ENCODE assay signal across 7 mouse cellular contexts in genomic region chr2:33077252-33077651, GRCm38 (mm10). TPM values are rescaled to one million over a fixed set of nuclear protein-coding genes. Genes with fewer than 3 reads are reported as not detected.
DNase-seq lines count a peak whose midpoint lies in the region; ATAC-seq and TF ChIP-seq lines count a peak whose summit lies in the region.

No protein-coding gene starts in this region.

- WGBS in kidney, postnatal 0 days, result 43% methylated on average over 3 of the region's 3 CpGs
- 39% methylated on average over 3 of the region's 3 CpGs for WGBS in kidney, embryonic 14.5 days
- WGBS in limb, embryonic 10.5 days, result 32% methylated on average over 3 of the region's 3 CpGs

- H3K36me3 ChIP-seq in kidney, postnatal 0 days (ENCODE audit: insufficient read depth, low read length), result no peaks in the 10 kb centered on the region
- no peaks in the 10 kb centered on the region for H3K36me3 ChIP-seq in kidney, embryonic 14.5 days (ENCODE audit: control insufficient read depth, insufficient read depth, low read length)
- no peaks in the 10 kb centered on the region; the same call in 1 of the 2 replicates for H3K36me3 ChIP-seq in ES-Bruce4 (ENCODE audit: control insufficient read depth, insufficient read depth, low read length, poor library complexity, severe bottlenecking)
- H3K36me3 ChIP-seq in limb, embryonic 10.5 days, result no peaks in the 10 kb centered on the region

- no peaks in the 10 kb centered on the region for H3K27me3 ChIP-seq in kidney, postnatal 0 days (ENCODE audit: insufficient read depth, low read length)
- no peaks in the 10 kb centered on the region for H3K27me3 ChIP-seq in kidney, embryonic 14.5 days (ENCODE audit: control insufficient read depth, insufficient read depth, low read length)
- H3K27me3 ChIP-seq in ES-Bruce4 (ENCODE audit: control insufficient read depth, insufficient read depth, low read length, poor library complexity, severe bottlenecking), result no peaks in the 10 kb centered on the region
- H3K27me3 ChIP-seq in limb, embryonic 10.5 days (ENCODE audit: low read depth, poor library complexity, severe bottlenecking), result no peaks in the 10 kb centered on the region

- H3K27ac ChIP-seq in kidney, postnatal 0 days, result no peak overlapping the region
- no peak overlapping the region for H3K27ac ChIP-seq in kidney, embryonic 14.5 days (ENCODE audit: low read depth, low read length)
- H3K27ac ChIP-seq in ES-Bruce4 (ENCODE audit: insufficient read depth, low read length), result no peak overlapping the region
- no peak overlapping the region for H3K27ac ChIP-seq in limb, embryonic 10.5 days

- no peak for ATAC-seq in kidney, postnatal 0 days (replicated peaks; ENCODE audit: low FRiP score, low read depth)
- ATAC-seq in kidney, embryonic 14.5 days (ENCODE audit: low FRiP score, low TSS enrichment), result no peak

- H3K4me1 ChIP-seq in kidney, postnatal 0 days (replicated peaks; ENCODE audit: insufficient read depth, low read length), result no peaks in the 10 kb centered on the region
- peaks cover 5% of the 10 kb centered on the region; the same call in 1 of the 2 replicates for H3K4me1 ChIP-seq in kidney, embryonic 14.5 days (ENCODE audit: control insufficient read depth, insufficient read depth, low read length)
- H3K4me1 ChIP-seq in ES-Bruce4 (ENCODE audit: control insufficient read depth, insufficient read depth, low read length), result no peaks in the 10 kb centered on the region
- peaks cover 21% of the 10 kb centered on the region for H3K4me1 ChIP-seq in limb, embryonic 10.5 days

- no peak for TF ChIP-seq POLR2A in ES-Bruce4 (IDR thresholded peaks at IDR 0.05; ENCODE audit: insufficient read depth, low read length)

- TF ChIP-seq CTCF in kidney, postnatal 0 days (IDR thresholded peaks at IDR 0.05; ENCODE audit: low read depth), result peak; percentile 59
- TF ChIP-seq CTCF in ES-Bruce4 (IDR thresholded peaks at IDR 0.05; ENCODE audit: low read depth, low read length), result peak; percentile 53

- TF ChIP-seq EP300 in ES-Bruce4 (IDR thresholded peaks at IDR 0.05; ENCODE audit: insufficient read depth, low read depth, low read length), result no peak

- H3K9me3 ChIP-seq in kidney, postnatal 0 days (replicated peaks; ENCODE audit: low read length), result no peaks in the 10 kb centered on the region
- H3K9me3 ChIP-seq in kidney, embryonic 14.5 days (ENCODE audit: control insufficient read depth, low read length), result no peaks in the 10 kb centered on the region
- H3K9me3 ChIP-seq in ES-Bruce4 (replicated peaks; ENCODE audit: control insufficient read depth, insufficient read depth, low read length, poor library complexity, severe bottlenecking), result no peaks in the 10 kb centered on the region
- no peaks in the 10 kb centered on the region for H3K9me3 ChIP-seq in limb, embryonic 10.5 days (replicated peaks)

- no peak overlapping the region for H3K4me2 ChIP-seq in kidney, postnatal 0 days (ENCODE audit: low read length)
- H3K4me2 ChIP-seq in kidney, embryonic 14.5 days (replicated peaks; ENCODE audit: low read depth, low read length), result no peak overlapping the region

- DNase-seq in kidney, postnatal 0 days (ENCODE audit: low spot score), result peak; percentile 15
- DNase-seq in WW6 (ENCODE audit: low read depth, low spot score), result peak; percentile 18
- DNase-seq in limb, embryonic 10.5 days (ENCODE audit: low spot score), result peak; percentile 46
- DNase-seq in thymus, postnatal 4 days, result peak; percentile 70
- no peak for DNase-seq in Muller cell, postnatal 12 days (ENCODE audit: inconsistent ontology term)

- no peak overlapping the region for H3K9ac ChIP-seq in kidney, postnatal 0 days (ENCODE audit: low read depth, low read length)
- H3K9ac ChIP-seq in kidney, embryonic 14.5 days (ENCODE audit: low read depth, low read length), result no peak overlapping the region
- no peak overlapping the region for H3K9ac ChIP-seq in ES-Bruce4 (ENCODE audit: low read depth, poor library complexity, severe bottlenecking)

- no peak overlapping the region for H3K4me3 ChIP-seq in kidney, postnatal 0 days (replicated peaks; ENCODE audit: low read depth, low read length)
- no peak overlapping the region for H3K4me3 ChIP-seq in kidney, embryonic 14.5 days (ENCODE audit: low read length)
- no peak overlapping the region for H3K4me3 ChIP-seq in ES-Bruce4 (ENCODE audit: low read depth, low read length)
- no peak overlapping the region for H3K4me3 ChIP-seq in limb, embryonic 10.5 days

RNA-seq across cellular contexts. Expression of gene Garnl3, which starts 54.2 kb away (rescaled TPM):
- 6.6 and 6.9 TPM in 2 replicates for polyA plus RNA-seq in kidney, postnatal 0 days (2015; fragmentation: Nextera tagmentation; extraction: Ambion mirVana)
- 11.6 and 12.1 TPM in 2 replicates for polyA plus RNA-seq in kidney, embryonic 14.5 days (2014; fragmentation: Nextera tagmentation; extraction: Ambion mirVana)
- 29.1 and 29.8 TPM in 2 replicates for polyA plus RNA-seq in ES-Bruce4 (2011; ENCODE audit: insufficient read depth, insufficient read length, low read depth, missing spikeins)
- 8.6 and 9.4 TPM in 2 replicates for polyA plus RNA-seq in limb, embryonic 10.5 days (2016; fragmentation: Nextera tagmentation; extraction: Ambion mirVana)
